In genomic region chr11:115920110-115920818, GRCm38 (mm10) we compare ENCODE assay signal across 10 mouse cellular contexts. TPM values are rescaled to one million over a fixed set of nuclear protein-coding genes. Genes with fewer than 3 reads are reported as not detected.
DNase-seq lines count a peak whose midpoint lies in the region; ATAC-seq lines count a peak whose summit lies in the region.
"Had no signal": no experiment of that assay in that cellular context is flagged by ENCODE, and none has a peak within 500 bp of the region (broad histone marks: within the 10 kb centered on the region; RNA-seq: fewer than 3 reads in every experiment).

No protein-coding gene starts in this region.

- H3K4me2 ChIP-seq in forebrain, embryonic 14.5 days (ENCODE audit: low read length) = no peak overlapping the region
- H3K4me2 ChIP-seq in forebrain, embryonic 15.5 days (replicated peaks) = no peak overlapping the region
- H3K4me2 ChIP-seq in neural tube, embryonic 15.5 days = no peak overlapping the region
- H3K4me2 ChIP-seq: stomach, embryonic 15.5 days had no signal

- H3K9ac ChIP-seq in forebrain, embryonic 14.5 days (ENCODE audit: low read length) = no peak overlapping the region
- no peak overlapping the region for H3K9ac ChIP-seq in forebrain, embryonic 15.5 days (replicated peaks)
- no peak overlapping the region for H3K9ac ChIP-seq in neural tube, embryonic 15.5 days (replicated peaks)
- H3K9ac ChIP-seq: stomach, embryonic 15.5 days had no signal

- no peaks in the 10 kb centered on the region for H3K9me3 ChIP-seq in forebrain, embryonic 14.5 days (replicated peaks; ENCODE audit: control insufficient read depth, low read length)
- H3K9me3 ChIP-seq in forebrain, embryonic 15.5 days = no peaks in the 10 kb centered on the region
- H3K9me3 ChIP-seq in neural tube, embryonic 15.5 days (replicated peaks) = no peaks in the 10 kb centered on the region
- H3K9me3 ChIP-seq: stomach, embryonic 15.5 days had no signal

- DNase-seq in forebrain, embryonic 14.5 days (ENCODE audit: low spot score) = peak; percentile 70
- peak; percentile 48 to 72 for DNase-seq in right cerebral cortex, adult 2 months (ENCODE audit: low spot score in 2 of 2)
- DNase-seq in right cerebral cortex, postnatal 36 days (ENCODE audit: low spot score in 2 of 2) = no peak
- peak; percentile 72 to 80 for DNase-seq in cerebellum, postnatal 14 days
- DNase-seq in left cerebral cortex, postnatal 4 days = peak; percentile 40
- peak; percentile 25 for DNase-seq in retina, adult 2 months (ENCODE audit: low read depth, low spot score)

- no peak overlapping the region for H3K27ac ChIP-seq in forebrain, embryonic 14.5 days (ENCODE audit: low read depth, low read length)
- H3K27ac ChIP-seq in forebrain, embryonic 15.5 days (replicated peaks) = no peak overlapping the region
- no peak overlapping the region for H3K27ac ChIP-seq in neural tube, embryonic 15.5 days (replicated peaks)
- H3K27ac ChIP-seq: stomach, embryonic 15.5 days had no signal

- intact Hi-C loops in left cerebral cortex, postnatal 4 days (cut with DNase I) = no loop called here

- H3K4me3 ChIP-seq in forebrain, embryonic 14.5 days (ENCODE audit: low read depth, low read length) = no peak overlapping the region
- H3K4me3 ChIP-seq in forebrain, embryonic 15.5 days = no peak overlapping the region
- H3K4me3 ChIP-seq in neural tube, embryonic 15.5 days (replicated peaks) = no peak overlapping the region
- H3K4me3 ChIP-seq: stomach, embryonic 15.5 days had no signal

- 43% methylated on average over 6 of the region's 6 CpGs for WGBS in forebrain, embryonic 14.5 days
- WGBS in forebrain, embryonic 15.5 days = 49% methylated on average over 6 of the region's 6 CpGs
- 46% methylated on average over 6 of the region's 6 CpGs for WGBS in neural tube, embryonic 15.5 days

- H3K36me3 ChIP-seq in forebrain, embryonic 14.5 days (ENCODE audit: control insufficient read depth, insufficient read depth, low read length) = peaks cover 49% of the 10 kb centered on the region
- H3K36me3 ChIP-seq in forebrain, embryonic 15.5 days = peaks cover 21% of the 10 kb centered on the region
- H3K36me3 ChIP-seq in neural tube, embryonic 15.5 days = peaks cover 42% of the 10 kb centered on the region

- H3K4me1 ChIP-seq in forebrain, embryonic 14.5 days (ENCODE audit: control insufficient read depth, insufficient read depth, low read length) = no peaks in the 10 kb centered on the region
- H3K4me1 ChIP-seq in forebrain, embryonic 15.5 days = no peaks in the 10 kb centered on the region
- no peaks in the 10 kb centered on the region for H3K4me1 ChIP-seq in neural tube, embryonic 15.5 days
- H3K4me1 ChIP-seq: stomach, embryonic 15.5 days had no signal

- ATAC-seq in forebrain, embryonic 14.5 days = no peak
- ATAC-seq in forebrain, embryonic 15.5 days (replicated peaks) = no peak
- no peak for ATAC-seq in neural tube, embryonic 15.5 days (ENCODE audit: low FRiP score)

- H3K27me3 ChIP-seq in forebrain, embryonic 14.5 days (replicated peaks; ENCODE audit: control insufficient read depth, insufficient read depth, low read length) = no peaks in the 10 kb centered on the region
- H3K27me3 ChIP-seq in forebrain, embryonic 15.5 days = no peaks in the 10 kb centered on the region
- H3K27me3 ChIP-seq in neural tube, embryonic 15.5 days (replicated peaks) = no peaks in the 10 kb centered on the region
- H3K27me3 ChIP-seq: stomach, embryonic 15.5 days had no signal

RNA-seq across cellular contexts. Expression of gene Smim6, which starts 8.4 kb away (rescaled TPM):
- polyA plus RNA-seq in forebrain, embryonic 14.5 days (2014; fragmentation: Nextera tagmentation; extraction: Ambion mirVana) = 0.18 and 0.22 TPM in 2 replicates
- 0.94 and 1.1 TPM in 2 replicates for polyA plus RNA-seq in forebrain, embryonic 15.5 days (2015; fragmentation: Nextera tagmentation; extraction: Ambion mirVana)
- total RNA-seq in left cerebral cortex, postnatal 4 days (2021) = not detected
- 0.68 and 3.1 TPM in 2 replicates for polyA plus RNA-seq in neural tube, embryonic 15.5 days (2015; fragmentation: Nextera tagmentation; extraction: Ambion mirVana)
- total RNA-seq: left cerebral cortex, postnatal 10 days had no signal

RNA-seq across cellular contexts. Expression of gene Sap30bp, which starts 12.8 kb away (rescaled TPM):
- 55.8 and 56.5 TPM in 2 replicates for polyA plus RNA-seq in forebrain, embryonic 14.5 days (2014; fragmentation: Nextera tagmentation; extraction: Ambion mirVana)
- 53.3 and 53.6 TPM in 2 replicates for polyA plus RNA-seq in forebrain, embryonic 15.5 days (2015; fragmentation: Nextera tagmentation; extraction: Ambion mirVana)
- 10 to 100 TPM; 51.3 to 67.4 TPM for total RNA-seq in left cerebral cortex, postnatal 4 days (2021)
- polyA plus RNA-seq in neural tube, embryonic 15.5 days (2015; fragmentation: Nextera tagmentation; extraction: Ambion mirVana) = 39.0 and 40.5 TPM in 2 replicates

RNA-seq across cellular contexts. Expression of gene Recql5, which starts 13.0 kb away (rescaled TPM):
- polyA plus RNA-seq in forebrain, embryonic 14.5 days (2014; fragmentation: Nextera tagmentation; extraction: Ambion mirVana) = 16.5 and 20.4 TPM in 2 replicates
- 24.6 and 29.2 TPM in 2 replicates for polyA plus RNA-seq in forebrain, embryonic 15.5 days (2015; fragmentation: Nextera tagmentation; extraction: Ambion mirVana)
- total RNA-seq in left cerebral cortex, postnatal 4 days (2021) = 10 to 100 TPM; 20.4 to 22.1 TPM
- polyA plus RNA-seq in neural tube, embryonic 15.5 days (2015; fragmentation: Nextera tagmentation; extraction: Ambion mirVana) = 19.7 and 22.0 TPM in 2 replicates

RNA-seq across cellular contexts. Expression of gene Smim5, which starts 20.5 kb away (rescaled TPM):
- polyA plus RNA-seq in forebrain, embryonic 14.5 days (2014; fragmentation: Nextera tagmentation; extraction: Ambion mirVana) = 0.52 and 1.6 TPM in 2 replicates
- 1.2 and 2.5 TPM in 2 replicates for polyA plus RNA-seq in forebrain, embryonic 15.5 days (2015; fragmentation: Nextera tagmentation; extraction: Ambion mirVana)
- not detected for total RNA-seq in left cerebral cortex, postnatal 4 days (2021)
- polyA plus RNA-seq in neural tube, embryonic 15.5 days (2015; fragmentation: Nextera tagmentation; extraction: Ambion mirVana) = 2.2 and 8.1 TPM in 2 replicates

RNA-seq across cellular contexts. Expression of gene Itgb4, which starts 54.2 kb away (rescaled TPM):
- 0.48 and 0.62 TPM in 2 replicates for polyA plus RNA-seq in forebrain, embryonic 14.5 days (2014; fragmentation: Nextera tagmentation; extraction: Ambion mirVana)
- polyA plus RNA-seq in forebrain, embryonic 15.5 days (2015; fragmentation: Nextera tagmentation; extraction: Ambion mirVana) = 0.52 and 0.69 TPM in 2 replicates
- 1 to 10 TPM; 3.7 to 4.4 TPM for total RNA-seq in left cerebral cortex, postnatal 4 days (2021)
- polyA plus RNA-seq in neural tube, embryonic 15.5 days (2015; fragmentation: Nextera tagmentation; extraction: Ambion mirVana) = 2.0 and 4.9 TPM in 2 replicates

Comparison
In these comparisons a context has a peak if more than half of its experiments do, and no peak if none do; other contexts are left out.
1. DNase-seq: peak in forebrain, embryonic 14.5 days (single experiment), right cerebral cortex, adult 2 months (2 of 2), cerebellum, postnatal 14 days (2 of 2), left cerebral cortex, postnatal 4 days (single experiment) and retina, adult 2 months (single experiment); none in right cerebral cortex, postnatal 36 days (0 of 2).